Mouse (Mus musculus): ENCODE measurements around the gene Evx2. TPM values are rescaled to one million over a fixed set of nuclear protein-coding genes. Genes with fewer than 3 reads are reported as not detected.

Evx2 gene
- total and polyA plus RNA-seq, 2 experiments from 2014 or later = not detected

- no peaks in the 10 kb centered on the region for H3K36me3 ChIP-seq (replicated peaks; ENCODE audit: control insufficient read depth, insufficient read depth, low read length)
- no peak for DNase-seq (ENCODE audit: low spot score)
- ATAC-seq (ENCODE audit: insufficient read depth, low read depth) = peak; percentile 44; the same call in 1 of the 2 replicates
- under 1% methylated on average over 58 of the region's 74 CpGs for WGBS
- TF ChIP-seq CTCF (IDR thresholded peaks at IDR 0.05; ENCODE audit: low read depth) (no peak), EP300 (IDR thresholded peaks at IDR 0.05; ENCODE audit: low read depth) (no peak)
- H3K4me1 ChIP-seq (ENCODE audit: control insufficient read depth, insufficient read depth) = peaks cover 8% of the 10 kb centered on the region; the same call in 1 of the 2 replicates
- H3K27me3 ChIP-seq (ENCODE audit: control insufficient read depth, insufficient read depth, low read length) = peaks cover 99% of the 10 kb centered on the region
- H3K27ac ChIP-seq (ENCODE audit: low read depth) = no peak overlapping the region
- peak overlapping the region; percentile 68 for H3K4me2 ChIP-seq (ENCODE audit: low read depth, low read length)
- peak overlapping the region; percentile 51 for H3K4me3 ChIP-seq (ENCODE audit: low read depth, low read length)
- H3K9ac ChIP-seq (replicated peaks; ENCODE audit: low read depth, low read length) = no peak overlapping the region
- no peaks in the 10 kb centered on the region for H3K9me3 ChIP-seq (replicated peaks; ENCODE audit: control insufficient read depth, low read length)
Measured at GRCm38 (mm10) chr2:74668370-74669229, 9.2 kb upstream of the Evx2 start.

- Histone ChIP-seq H3K9me3 (replicated peaks; ENCODE audit: control insufficient read depth, low read length) (no peaks in the 10 kb centered on the region), H3K9ac (replicated peaks; ENCODE audit: low read depth, low read length) (no peak within 1 kb of the TSS), H3K4me3 (ENCODE audit: low read depth, low read length) (peak within 1 kb of the TSS; percentile 51), H3K27me3 (ENCODE audit: control insufficient read depth, insufficient read depth, low read length) (peaks cover 99% of the 10 kb centered on the region), H3K4me2 (ENCODE audit: low read depth, low read length) (peak within 1 kb of the TSS; percentile 68), H3K36me3 (replicated peaks; ENCODE audit: control insufficient read depth, insufficient read depth, low read length) (no peaks in the 10 kb centered on the region), H3K4me1 (ENCODE audit: control insufficient read depth, insufficient read depth) (peaks cover 8% of the 10 kb centered on the region; the same call in 1 of the 2 replicates), H3K27ac (ENCODE audit: low read depth) (no peak within 1 kb of the TSS)
- ATAC-seq (ENCODE audit: insufficient read depth, low read depth) (no peak; the same call in 1 of the 2 replicates), DNase-seq (ENCODE audit: low spot score) (no peak)
- WGBS = under 1% methylated on average over 28 of the region's 51 CpGs
- TF ChIP-seq EP300 (IDR thresholded peaks at IDR 0.05; ENCODE audit: low read depth) (no peak), CTCF (IDR thresholded peaks at IDR 0.05; ENCODE audit: low read depth) (no peak)
Measured at GRCm38 (mm10) chr2:74667842-74668357, 8.5 kb upstream of the Evx2 start, which contains the start of gene Hoxd13. Gene Hoxd13, plus strand, starts transcription at chr2:74668310.

- WGBS = 3% methylated on average over 36 of the region's 36 CpGs
- H3K9ac ChIP-seq (replicated peaks; ENCODE audit: low read depth, low read length) = no peak overlapping the region
- ATAC-seq (ENCODE audit: insufficient read depth, low read depth) (no peak), DNase-seq (ENCODE audit: low spot score) (no peak)
- H3K4me3 ChIP-seq (ENCODE audit: low read depth, low read length) = no peak overlapping the region
- no peaks in the 10 kb centered on the region for H3K9me3 ChIP-seq (replicated peaks; ENCODE audit: control insufficient read depth, low read length)
- peaks cover 4% of the 10 kb centered on the region; the same call in 1 of the 2 replicates for H3K4me1 ChIP-seq (ENCODE audit: control insufficient read depth, insufficient read depth)
- TF ChIP-seq CTCF (IDR thresholded peaks at IDR 0.05; ENCODE audit: low read depth) (no peak), EP300 (IDR thresholded peaks at IDR 0.05; ENCODE audit: low read depth) (no peak)
- no peaks in the 10 kb centered on the region for H3K36me3 ChIP-seq (replicated peaks; ENCODE audit: control insufficient read depth, insufficient read depth, low read length)
- H3K27me3 ChIP-seq (ENCODE audit: control insufficient read depth, insufficient read depth, low read length) = peaks cover 99% of the 10 kb centered on the region
- no peak overlapping the region for H3K4me2 ChIP-seq (ENCODE audit: low read depth, low read length)
- no peak overlapping the region for H3K27ac ChIP-seq (ENCODE audit: low read depth)
Measured at GRCm38 (mm10) chr2:74667191-74667841, 8.0 kb upstream of the Evx2 start.

- DNase-seq (ENCODE audit: low spot score) (no peak), ATAC-seq (ENCODE audit: insufficient read depth, low read depth) (no peak)
- Histone ChIP-seq H3K4me1 (ENCODE audit: control insufficient read depth, insufficient read depth) (peaks cover 4% of the 10 kb centered on the region; the same call in 1 of the 2 replicates), H3K9me3 (replicated peaks; ENCODE audit: control insufficient read depth, low read length) (no peaks in the 10 kb centered on the region), H3K36me3 (replicated peaks; ENCODE audit: control insufficient read depth, insufficient read depth, low read length) (no peaks in the 10 kb centered on the region), H3K9ac (replicated peaks; ENCODE audit: low read depth, low read length) (no peak overlapping the region), H3K4me2 (ENCODE audit: low read depth, low read length) (no peak overlapping the region), H3K27ac (ENCODE audit: low read depth) (no peak overlapping the region), H3K27me3 (ENCODE audit: control insufficient read depth, insufficient read depth, low read length) (peaks cover 99% of the 10 kb centered on the region), H3K4me3 (ENCODE audit: low read depth, low read length) (no peak overlapping the region)
- 3% methylated on average over 7 of the region's 7 CpGs for WGBS
- no peak for TF ChIP-seq CTCF (IDR thresholded peaks at IDR 0.05; ENCODE audit: low read depth)
- TF ChIP-seq EP300 (IDR thresholded peaks at IDR 0.05; ENCODE audit: low read depth) = no peak
Measured at GRCm38 (mm10) chr2:74666411-74666810, 7.1 kb upstream of the Evx2 start.

- ATAC-seq (ENCODE audit: insufficient read depth, low read depth) (no peak), DNase-seq (ENCODE audit: low spot score) (no peak)
- TF ChIP-seq CTCF (IDR thresholded peaks at IDR 0.05; ENCODE audit: low read depth) (peak; percentile 55), EP300 (IDR thresholded peaks at IDR 0.05; ENCODE audit: low read depth) (no peak)
- 4% methylated on average over 18 of the region's 18 CpGs for WGBS
- no peak overlapping the region for H3K4me2 ChIP-seq (ENCODE audit: low read depth, low read length)
- no peaks in the 10 kb centered on the region for H3K9me3 ChIP-seq (replicated peaks; ENCODE audit: control insufficient read depth, low read length)
- H3K27me3 ChIP-seq (ENCODE audit: control insufficient read depth, insufficient read depth, low read length) = peaks cover 98% of the 10 kb centered on the region
- H3K27ac ChIP-seq (ENCODE audit: low read depth) = no peak overlapping the region
- H3K9ac ChIP-seq (replicated peaks; ENCODE audit: low read depth, low read length) = no peak overlapping the region
- no peaks in the 10 kb centered on the region for H3K36me3 ChIP-seq (replicated peaks; ENCODE audit: control insufficient read depth, insufficient read depth, low read length)
- no peak overlapping the region for H3K4me3 ChIP-seq (ENCODE audit: low read depth, low read length)
- peaks cover 3% of the 10 kb centered on the region; the same call in 1 of the 2 replicates for H3K4me1 ChIP-seq (ENCODE audit: control insufficient read depth, insufficient read depth)
Measured at GRCm38 (mm10) chr2:74663291-74663925, 4.1 kb upstream of the Evx2 start.
